Mouse (Mus musculus): ENCODE results near the gene Rptor. TPM values are rescaled to one million over a fixed set of nuclear protein-coding genes. Genes with fewer than 3 reads are reported as not detected.

Gene Rptor
- polyA plus RNA-seq, 1 experiment from 2014 or later, result 18.3 TPM

DNA sequence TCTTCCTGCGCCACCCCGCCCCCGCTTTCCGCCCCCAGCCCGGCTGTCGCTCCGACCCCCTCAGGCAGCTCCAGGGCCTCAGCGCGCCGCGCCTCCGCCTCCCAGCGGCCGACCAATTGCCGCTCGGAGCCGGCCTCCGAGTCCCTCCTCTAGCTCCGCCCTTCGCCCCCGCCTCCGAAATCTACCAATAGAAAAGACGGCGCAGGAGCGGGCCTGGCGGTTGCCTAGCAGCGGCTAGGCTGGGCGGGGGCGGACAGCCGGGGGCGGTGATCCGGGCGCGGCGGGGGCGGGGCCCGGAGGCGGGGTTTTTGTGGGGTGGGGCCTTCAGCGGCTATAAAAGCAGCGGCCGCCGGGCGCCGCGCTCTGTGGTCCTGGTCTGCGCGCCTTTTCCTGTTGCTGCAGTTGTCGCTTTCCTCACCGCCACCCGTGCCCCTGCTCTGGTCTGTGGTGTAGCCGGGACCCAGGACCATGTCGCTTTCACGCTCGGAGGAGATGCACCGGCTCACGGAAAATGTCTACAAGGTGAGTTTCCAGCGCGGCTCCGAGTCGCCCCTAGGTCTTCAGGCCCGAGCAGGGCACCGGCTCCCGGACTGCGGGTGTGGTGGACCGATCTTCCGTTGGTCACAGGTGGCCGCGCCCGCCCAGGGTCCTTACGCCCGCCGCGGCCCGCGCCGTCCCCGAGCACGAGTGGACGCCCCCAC lies 340.2 kb downstream of the Rptor start, which contains the start of gene Baiap2:
Baiap2 (plus strand) TSS at position 37 of the 701 bp plus-strand sequence.
- Histone ChIP-seq H3K4me3 (peak within 1 kb of the TSS; percentile 69), H3K36me3 (no peaks in the 10 kb centered on the region), H3K4me1 (peaks cover 48% of the 10 kb centered on the region), H3K4me2 (replicated peaks) (peak within 1 kb of the TSS; percentile 84), H3K9me3 (replicated peaks) (no peaks in the 10 kb centered on the region), H3K27me3 (peaks cover 21% of the 10 kb centered on the region), H3K27ac (peak within 1 kb of the TSS; percentile 74; the same call in 1 of the 2 replicates), H3K9ac (peak within 1 kb of the TSS; percentile 62)
- ATAC-seq (ENCODE audit: low FRiP score), result peak; percentile 96
- under 1% methylated on average over 74 of the region's 79 CpGs for WGBS

DNA sequence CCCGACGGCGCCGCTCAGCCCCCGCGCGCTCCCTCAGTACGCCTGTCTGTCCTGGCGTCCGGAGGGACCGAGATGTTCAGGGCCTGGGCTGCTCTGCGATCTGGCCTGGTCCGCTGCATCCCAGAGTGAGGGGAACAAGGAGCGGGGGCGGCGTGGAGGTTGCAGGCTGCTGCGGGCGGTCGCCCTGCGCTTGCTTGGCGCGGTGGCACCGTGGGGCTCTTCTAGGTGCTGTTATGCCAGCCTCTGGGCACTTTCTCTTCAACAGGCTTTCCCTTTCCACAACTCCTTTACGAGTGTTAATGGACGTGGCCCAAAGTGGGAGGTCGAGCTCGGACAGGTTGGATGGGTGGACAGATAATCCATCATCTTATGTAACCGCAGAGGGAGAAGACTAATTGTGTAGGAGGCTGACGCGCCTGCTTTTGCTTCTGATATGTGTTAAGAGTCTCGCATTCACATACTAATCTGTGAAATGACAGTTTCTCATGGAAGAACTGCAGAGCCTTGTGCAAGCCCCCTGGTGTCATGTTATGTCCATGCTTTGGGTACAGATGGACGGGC lies 340.8 kb downstream of the Rptor start:
- H3K4me1 ChIP-seq, result peaks cover 49% of the 10 kb centered on the region
- peak overlapping the region; percentile 84 for H3K4me2 ChIP-seq (replicated peaks)
- H3K4me3 ChIP-seq, result peak overlapping the region; percentile 69
- no peak overlapping the region for H3K27ac ChIP-seq
- peaks cover 21% of the 10 kb centered on the region for H3K27me3 ChIP-seq
- 6% methylated on average over 32 of the region's 32 CpGs for WGBS
- H3K9me3 ChIP-seq (replicated peaks), result no peaks in the 10 kb centered on the region
- H3K9ac ChIP-seq, result peak overlapping the region; percentile 62
- ATAC-seq (ENCODE audit: low FRiP score), result peak; percentile 17
- no peaks in the 10 kb centered on the region for H3K36me3 ChIP-seq

DNA sequence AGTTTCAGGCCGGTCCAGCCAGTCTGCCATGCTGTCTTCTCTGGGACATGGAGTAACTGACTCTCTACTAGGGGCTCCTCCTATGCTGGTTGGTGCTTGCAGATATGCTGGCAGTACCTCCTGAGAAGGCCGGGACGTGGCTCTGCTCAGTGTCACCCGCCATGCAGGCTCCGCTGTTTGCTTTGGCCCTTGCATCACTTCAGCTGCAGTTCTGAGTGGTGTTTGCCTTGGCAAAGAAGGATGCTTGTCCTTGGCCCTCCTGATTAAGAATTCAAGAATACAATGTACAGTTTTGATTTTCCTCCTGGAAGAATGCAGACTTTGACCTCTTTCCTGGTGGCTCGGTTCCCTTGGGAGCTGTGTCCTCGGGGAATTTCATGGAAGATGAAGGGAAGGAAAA lies 342.6 kb downstream of the Rptor start:
- Histone ChIP-seq H3K9ac (no peak overlapping the region), H3K27me3 (peaks cover 13% of the 10 kb centered on the region), H3K4me2 (replicated peaks) (no peak overlapping the region), H3K27ac (no peak overlapping the region), H3K9me3 (replicated peaks) (no peaks in the 10 kb centered on the region), H3K4me1 (peaks cover 38% of the 10 kb centered on the region), H3K4me3 (no peak overlapping the region), H3K36me3 (no peaks in the 10 kb centered on the region)
- ATAC-seq (ENCODE audit: low FRiP score), result no peak
- 90% methylated on average over 7 of the region's 7 CpGs for WGBS

DNA sequence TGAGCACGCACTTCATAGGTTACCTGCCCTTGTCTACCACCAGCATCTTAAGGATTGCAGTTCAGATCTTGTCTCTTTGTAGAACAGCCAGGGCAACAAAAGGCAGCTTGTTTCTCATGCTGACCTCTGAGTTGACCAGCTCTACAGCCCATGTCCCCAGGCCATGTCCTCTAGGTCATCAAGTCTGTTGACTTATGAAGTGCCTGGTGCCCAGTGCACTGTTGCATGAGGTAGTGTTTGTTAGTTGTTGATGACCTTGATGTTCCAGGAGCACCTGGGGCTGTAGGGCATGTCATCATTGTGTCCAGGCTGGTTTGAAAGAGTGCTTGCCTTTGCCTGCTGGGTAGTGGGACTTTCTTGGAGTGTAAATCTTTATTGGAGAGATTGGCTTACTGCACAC lies 344.7 kb downstream of the Rptor start:
- no peak overlapping the region for H3K27ac ChIP-seq
- H3K36me3 ChIP-seq, result no peaks in the 10 kb centered on the region
- no peak overlapping the region for H3K4me2 ChIP-seq (replicated peaks)
- H3K27me3 ChIP-seq, result no peaks in the 10 kb centered on the region
- H3K4me1 ChIP-seq, result peaks cover 22% of the 10 kb centered on the region
- no peak overlapping the region for H3K9ac ChIP-seq
- H3K4me3 ChIP-seq, result no peak overlapping the region
- no peaks in the 10 kb centered on the region for H3K9me3 ChIP-seq (replicated peaks)
- 89% methylated on average over 1 of the region's 1 CpGs for WGBS
- no peak for ATAC-seq (ENCODE audit: low FRiP score)

DNA sequence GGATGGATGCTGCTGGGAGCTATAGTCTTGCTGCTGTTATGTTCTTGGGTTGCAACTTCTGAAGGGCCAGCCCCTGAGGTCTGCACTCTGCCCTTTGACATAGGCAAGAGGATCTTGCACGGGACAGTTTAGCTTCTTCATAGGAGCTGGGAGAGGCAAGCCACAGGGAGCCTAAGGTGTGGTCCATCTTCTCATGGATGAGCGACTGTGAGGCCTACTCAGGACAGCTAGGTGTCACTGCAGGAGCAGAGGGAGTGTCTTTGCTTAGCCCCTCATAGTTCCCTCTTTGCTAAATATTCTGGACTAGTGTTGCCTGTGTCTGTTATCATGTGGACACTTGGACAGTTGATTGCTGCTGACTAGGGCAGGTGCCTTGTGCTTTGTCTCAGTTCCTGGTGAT lies 345.2 kb downstream of the Rptor start:
- H3K27me3 ChIP-seq, result no peaks in the 10 kb centered on the region
- H3K4me2 ChIP-seq (replicated peaks), result no peak overlapping the region
- H3K9ac ChIP-seq, result no peak overlapping the region
- H3K27ac ChIP-seq, result no peak overlapping the region
- H3K36me3 ChIP-seq, result no peaks in the 10 kb centered on the region
- H3K4me1 ChIP-seq, result peaks cover 26% of the 10 kb centered on the region
- no peak for ATAC-seq (ENCODE audit: low FRiP score)
- H3K4me3 ChIP-seq, result no peak overlapping the region
- H3K9me3 ChIP-seq (replicated peaks), result no peaks in the 10 kb centered on the region
- 56% methylated on average over 2 of the region's 2 CpGs for WGBS

DNA sequence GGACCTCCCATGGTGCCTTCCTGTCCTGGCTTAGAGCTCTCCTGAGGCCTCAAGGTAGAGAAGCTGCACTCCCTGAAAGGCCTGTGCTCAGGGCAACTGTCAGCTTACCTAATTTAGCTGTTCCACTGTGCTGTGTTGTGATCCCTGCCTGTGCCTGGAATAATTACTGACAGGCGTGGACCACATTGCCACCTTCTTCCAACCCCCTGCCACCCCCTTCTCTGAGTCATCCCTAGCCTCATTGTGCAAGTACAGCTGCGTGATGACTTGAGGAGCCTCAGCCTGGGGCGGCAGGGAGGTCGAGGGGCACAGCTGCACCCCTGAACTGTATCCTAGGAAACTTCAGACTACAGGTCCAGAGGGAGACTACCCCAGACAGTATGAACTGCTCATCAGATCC lies 345.6 kb downstream of the Rptor start:
- no peaks in the 10 kb centered on the region for H3K27me3 ChIP-seq
- H3K4me3 ChIP-seq, result no peak overlapping the region
- ATAC-seq (ENCODE audit: low FRiP score), result no peak
- 77% methylated on average over 4 of the region's 4 CpGs for WGBS
- no peak overlapping the region for H3K27ac ChIP-seq
- H3K4me1 ChIP-seq, result peaks cover 26% of the 10 kb centered on the region
- H3K36me3 ChIP-seq, result no peaks in the 10 kb centered on the region
- no peak overlapping the region for H3K4me2 ChIP-seq (replicated peaks)
- H3K9me3 ChIP-seq (replicated peaks), result no peaks in the 10 kb centered on the region
- H3K9ac ChIP-seq, result no peak overlapping the region

DNA sequence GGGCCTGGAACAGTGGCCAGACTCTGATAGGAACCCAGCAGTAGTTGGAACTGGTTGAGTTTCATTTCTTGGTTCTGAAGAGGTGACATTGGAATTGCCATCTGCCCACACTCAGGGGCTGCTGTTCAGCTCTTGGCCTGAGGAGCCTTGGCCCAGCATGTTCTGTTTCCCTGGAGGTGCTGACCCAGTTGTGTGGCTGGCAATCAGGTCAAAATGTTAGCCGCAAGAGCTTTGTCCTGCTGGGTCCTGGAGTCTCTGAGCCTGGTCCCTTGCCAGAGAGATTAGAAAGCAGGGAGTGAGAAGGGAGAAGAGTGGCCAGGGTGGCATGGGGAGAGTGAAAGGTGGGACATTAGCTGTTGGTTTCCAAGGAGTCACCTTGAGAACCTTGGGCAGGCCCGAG lies 346.1 kb downstream of the Rptor start:
- no peaks in the 10 kb centered on the region for H3K9me3 ChIP-seq (replicated peaks)
- no peak overlapping the region for H3K9ac ChIP-seq
- no peaks in the 10 kb centered on the region for H3K27me3 ChIP-seq
- no peak overlapping the region for H3K4me2 ChIP-seq (replicated peaks)
- peaks cover 21% of the 10 kb centered on the region for H3K4me1 ChIP-seq
- H3K27ac ChIP-seq, result no peak overlapping the region
- 90% methylated on average over 2 of the region's 2 CpGs for WGBS
- H3K4me3 ChIP-seq, result no peak overlapping the region
- ATAC-seq (ENCODE audit: low FRiP score), result no peak
- H3K36me3 ChIP-seq, result no peaks in the 10 kb centered on the region

Other genes starting within 250 kb of the Rptor start
- gene Sgsh, start 247.4 kb upstream of the Rptor start, polyA plus RNA-seq (2016; fragmentation: Nextera tagmentation; extraction: Ambion mirVana), result 4.4 and 4.6 TPM in 2 replicates
- gene Slc26a11, start 247.3 kb upstream of the Rptor start, polyA plus RNA-seq (2016; fragmentation: Nextera tagmentation; extraction: Ambion mirVana), result 5.3 and 6.0 TPM in 2 replicates
- 1.5 and 2.3 TPM in 2 replicates for gene Rnf213, start 209.8 kb upstream of the Rptor start, polyA plus RNA-seq (2016; fragmentation: Nextera tagmentation; extraction: Ambion mirVana)
- 22.2 and 24.9 TPM in 2 replicates for gene Endov, start 111.6 kb upstream of the Rptor start, polyA plus RNA-seq (2016; fragmentation: Nextera tagmentation; extraction: Ambion mirVana)
- 14.8 and 15.2 TPM in 2 replicates for gene Nptx1, start 55.2 kb upstream of the Rptor start, polyA plus RNA-seq (2016; fragmentation: Nextera tagmentation; extraction: Ambion mirVana)